Mouse (Mus musculus) lung, postnatal 14 days (tissue): ENCODE data around the gene Lrch4.

Experiments used
- DNase-seq: peaks from one replicate; pipeline ENCODE4 v3.0.0; 2021

Lrch4 gene

GRCm38 (mm10) chr5:137628498-137629305 is at the start of gene Lrch4, which contains the start of the genes Fbxo24 and Gm20605:
Gene Lrch4 (plus strand): TSS chr5:137629121.
Gene Fbxo24 (minus strand): TSS chr5:137629002.
Gene Gm20605 (plus strand): TSS chr5:137629175.
- peak; percentile 97 for DNase-seq

GRCm38 (mm10) chr5:137580246-137580645 is 48.7 kb upstream of the Lrch4 start:
- DNase-seq, result no peak

- no peak for DNase-seq
Observed at GRCm38 (mm10) chr5:137582702-137583101, 46.2 kb upstream of the Lrch4 start.

DNA sequence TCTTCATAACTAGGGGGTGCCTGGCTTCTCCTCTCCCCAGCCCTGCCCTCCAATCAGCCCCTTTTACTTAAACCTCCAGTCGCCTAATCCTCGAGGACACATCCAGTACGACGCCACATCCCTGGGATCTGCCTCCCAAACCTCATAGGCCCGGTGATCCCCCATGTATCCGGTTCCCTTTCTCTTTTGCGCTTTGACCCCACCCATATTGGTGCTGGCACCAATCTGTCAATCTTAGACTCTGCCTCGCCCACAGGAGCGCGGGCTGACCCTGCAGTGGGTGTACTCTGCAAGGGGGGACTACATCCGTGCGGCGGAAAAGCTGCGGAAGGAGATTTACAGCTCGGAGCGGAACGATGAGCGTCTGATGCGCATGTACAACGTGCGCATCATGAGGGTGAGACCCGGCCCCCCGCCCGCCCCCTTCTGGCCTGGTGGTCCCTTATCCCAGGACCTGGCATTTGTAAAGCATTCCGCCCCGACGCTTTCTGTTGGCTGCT is 45.2 kb upstream of the Lrch4 start:
- peak; percentile 21 for DNase-seq

GRCm38 (mm10) chr5:137584976-137585375 is 43.9 kb upstream of the Lrch4 start:
- peak; percentile 87 for DNase-seq

- DNase-seq, result no peak
Observed at GRCm38 (mm10) chr5:137590507-137590906, 38.4 kb upstream of the Lrch4 start.

DNA sequence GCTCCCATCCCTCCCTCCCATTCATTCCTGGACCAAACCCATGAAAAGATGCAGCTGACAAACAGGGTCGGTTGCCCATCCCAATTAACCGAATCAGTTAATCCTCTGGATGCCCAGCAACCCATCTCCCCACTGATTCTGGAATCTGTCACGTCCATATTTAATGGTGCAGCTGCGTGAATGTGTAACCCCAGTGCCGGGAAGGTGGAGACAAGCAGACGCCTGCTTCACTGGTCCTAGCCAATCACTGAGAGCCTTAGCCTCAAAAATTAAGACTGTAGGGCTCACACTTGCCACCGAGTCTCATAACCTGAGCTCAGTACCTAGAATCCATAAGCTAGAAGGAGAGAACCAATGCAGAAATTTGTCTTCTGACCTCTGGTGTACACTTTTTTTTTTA is 33.0 kb upstream of the Lrch4 start:
- no peak for DNase-seq

DNA sequence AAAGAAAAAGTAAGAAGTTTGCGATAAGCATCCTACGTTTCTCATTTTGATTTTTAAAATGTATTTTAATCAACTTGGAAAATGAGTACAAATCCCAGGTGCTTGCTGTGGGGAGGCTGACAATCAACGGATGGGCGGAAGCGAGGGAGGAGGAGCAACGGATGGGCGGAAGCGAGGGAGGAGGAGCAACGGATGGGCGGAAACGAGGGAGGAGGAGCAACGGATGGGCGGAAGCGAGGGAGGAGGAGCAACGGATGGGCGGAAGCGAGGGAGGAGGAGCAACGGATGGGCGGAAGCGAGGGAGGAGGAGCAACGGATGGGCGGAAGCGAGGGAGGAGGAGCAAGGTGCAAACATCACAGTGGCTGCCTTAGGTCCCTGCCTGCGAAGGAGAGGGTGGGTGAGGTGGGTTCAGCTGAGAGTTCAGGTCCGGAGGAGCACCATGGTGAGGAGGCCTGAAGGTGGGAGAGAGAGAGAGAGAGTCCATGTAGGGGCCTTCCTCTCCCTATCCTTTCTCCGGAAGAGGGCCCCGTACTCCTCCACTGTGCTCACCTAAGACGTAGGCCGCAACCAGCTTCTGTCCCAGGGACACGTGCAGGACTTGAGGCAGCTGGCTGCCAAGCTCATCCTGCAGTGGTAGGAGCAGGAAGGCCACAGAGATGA is 32.2 kb upstream of the Lrch4 start:
- no peak for DNase-seq

DNA sequence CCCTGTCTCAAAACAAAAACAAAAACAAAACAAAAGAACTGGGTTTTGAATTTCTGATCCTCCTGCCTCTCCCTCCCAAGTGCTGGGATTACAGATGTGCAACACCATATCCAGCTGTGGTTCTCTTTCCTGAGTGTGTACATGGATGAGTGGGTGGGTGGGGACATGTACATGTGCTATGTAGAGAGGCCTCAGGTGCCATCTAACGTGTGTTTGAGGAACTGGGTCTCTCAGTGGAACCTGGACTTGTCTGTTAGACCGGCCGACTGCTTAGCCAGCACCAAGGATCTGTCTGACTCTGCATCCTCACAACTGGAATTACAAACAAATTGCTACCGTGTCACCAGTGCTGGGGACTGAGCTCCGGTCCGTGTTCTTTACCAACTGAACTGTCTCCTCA is 31.3 kb upstream of the Lrch4 start:
- no peak for DNase-seq

DNA sequence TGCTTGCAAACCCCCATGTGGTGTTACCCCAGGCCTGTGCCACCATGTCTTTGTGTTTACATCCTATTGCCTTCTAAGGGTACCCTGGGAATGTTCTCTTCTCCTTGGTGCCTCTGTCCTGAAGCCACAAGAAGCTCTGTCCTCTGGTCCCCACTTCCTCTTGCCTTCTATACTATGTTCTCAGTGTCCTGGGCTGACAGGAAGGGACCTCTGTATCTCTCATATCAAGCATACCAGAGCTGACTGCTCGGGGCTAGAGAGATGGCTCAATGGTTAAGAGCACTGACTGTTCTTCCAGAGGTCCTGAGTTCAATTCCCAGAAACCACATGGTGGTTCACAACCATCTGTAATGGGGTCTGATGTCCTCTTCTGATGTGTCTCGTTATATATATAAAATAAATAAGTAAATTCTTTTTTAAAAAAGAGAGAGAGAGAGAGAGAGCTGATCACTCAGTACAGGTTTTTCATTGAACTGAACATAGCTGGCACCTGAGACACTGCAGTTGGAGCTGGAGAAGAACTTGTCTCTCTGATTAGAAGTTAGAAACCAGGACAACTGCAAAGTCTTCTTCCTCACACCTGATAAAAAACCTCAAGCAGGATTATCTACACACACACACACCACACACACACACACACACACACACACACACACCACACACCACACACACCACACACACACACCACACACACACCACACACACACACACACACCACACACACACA is 30.7 kb upstream of the Lrch4 start:
- DNase-seq, result no peak

DNA sequence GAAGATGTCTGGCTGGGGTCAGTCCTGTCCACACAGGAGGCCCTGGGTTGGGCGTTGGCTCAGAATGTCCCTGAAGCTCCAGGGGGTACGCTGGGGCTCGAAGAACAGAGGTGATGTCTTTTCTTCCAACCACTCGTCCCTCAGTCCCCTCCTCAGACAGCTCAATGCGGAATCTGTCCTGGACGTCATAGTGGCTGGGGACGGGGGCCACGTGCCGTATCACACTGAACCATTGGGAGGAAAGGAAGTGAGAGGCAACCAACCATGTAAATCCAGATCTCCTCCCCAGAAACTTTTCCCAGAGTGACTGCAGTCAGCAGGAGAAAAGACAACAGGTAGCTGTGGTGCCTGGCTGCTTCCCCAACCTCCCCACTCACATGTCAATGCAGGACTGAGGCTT is 29.3 kb upstream of the Lrch4 start:
- no peak for DNase-seq

- no peak for DNase-seq
Observed at GRCm38 (mm10) chr5:137600281-137600618, 28.7 kb upstream of the Lrch4 start.

- DNase-seq, result peak; percentile 98
Observed at GRCm38 (mm10) chr5:137600619-137601364, 28.1 kb upstream of the Lrch4 start, which contains the start of gene Mospd3. Gene Mospd3 (minus strand): TSS chr5:137601058.

DNA sequence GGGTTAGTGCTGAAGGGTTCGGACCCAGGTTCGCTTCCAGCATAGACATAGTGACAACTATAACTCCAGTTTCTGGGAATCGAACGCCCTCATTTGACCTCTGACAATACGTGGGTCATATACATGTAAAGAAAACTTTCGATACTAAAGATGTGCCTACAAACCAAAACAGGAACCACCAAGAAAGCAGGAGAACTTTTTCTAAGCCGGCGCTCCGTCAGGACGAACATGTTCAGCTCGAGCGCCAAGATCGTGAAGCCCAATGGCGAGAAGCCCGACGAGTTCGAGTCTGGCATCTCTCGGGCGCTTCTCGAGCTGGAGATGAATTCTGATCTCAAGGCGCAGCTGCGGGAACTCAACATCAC is 27.6 kb upstream of the Lrch4 start:
- DNase-seq, result peak; percentile 40

DNA sequence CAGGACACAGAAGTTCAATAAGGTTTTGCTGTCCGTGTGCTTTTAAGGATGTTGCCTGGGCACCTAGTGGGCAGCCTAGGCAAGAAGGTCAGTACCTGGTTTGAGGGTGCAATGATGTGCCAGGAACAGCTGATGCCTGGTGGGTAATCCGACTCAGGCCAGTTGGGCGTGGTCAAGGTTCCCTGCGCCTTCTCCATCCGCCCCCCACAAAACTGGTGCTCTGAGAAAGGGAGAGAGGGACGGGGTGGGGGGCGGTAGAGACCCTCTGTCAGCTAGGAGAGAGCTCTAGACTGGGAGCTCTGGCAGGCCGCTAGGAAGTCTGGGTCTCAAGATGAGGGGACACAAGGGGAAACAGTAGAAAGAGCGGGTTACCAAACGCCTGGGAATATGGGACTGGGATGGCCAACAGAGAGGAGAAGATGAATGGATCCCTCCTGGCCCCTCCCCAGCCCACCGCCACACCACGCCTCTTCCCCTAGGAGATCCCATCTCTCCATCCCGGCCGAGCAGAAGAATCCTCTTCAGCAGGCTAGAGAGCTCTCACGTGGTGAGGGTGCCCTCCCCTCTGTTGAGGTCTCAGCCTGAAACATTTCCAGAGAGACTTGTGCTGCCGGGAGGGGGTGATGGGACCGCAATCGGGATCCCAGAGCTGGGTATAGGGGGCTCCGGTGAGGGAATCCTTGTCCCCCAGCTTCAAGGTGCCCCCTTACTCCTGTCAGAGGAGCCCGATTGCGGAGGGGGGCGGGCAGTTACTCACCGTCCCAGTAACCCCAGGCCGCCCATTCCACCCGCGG is 20.9 kb upstream of the Lrch4 start:
- DNase-seq, result peak; percentile 19

DNA sequence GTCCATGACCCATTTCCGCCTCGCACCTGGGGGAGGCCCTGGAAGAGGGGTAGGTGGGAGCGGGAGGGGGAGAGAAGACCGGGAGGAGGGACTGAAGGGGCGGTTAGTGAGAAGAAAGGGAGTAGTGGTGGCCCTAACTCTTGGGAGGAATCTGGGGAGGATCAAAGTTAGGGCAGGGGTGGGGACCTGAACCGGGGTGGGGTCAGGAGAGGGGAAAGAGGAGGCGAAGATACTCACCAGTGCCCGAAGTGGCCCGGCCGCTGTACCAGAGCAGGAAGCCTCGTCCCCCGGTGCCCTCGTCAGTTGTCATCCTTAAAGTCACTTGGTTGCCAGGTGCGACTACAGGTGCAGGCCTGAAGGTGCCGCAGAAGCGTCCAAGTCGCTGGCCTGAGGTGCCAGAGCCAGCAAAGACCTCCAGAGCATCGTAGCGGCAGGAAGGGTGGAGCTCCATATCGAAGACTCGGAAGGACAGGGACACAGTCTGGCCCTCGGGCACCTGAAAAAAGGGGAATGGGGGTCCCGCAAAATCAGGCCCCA is 20.2 kb upstream of the Lrch4 start:
- no peak for DNase-seq

- no peak for DNase-seq
Observed at GRCm38 (mm10) chr5:137609292-137609691, 19.6 kb upstream of the Lrch4 start.

- DNase-seq, result no peak
Observed at GRCm38 (mm10) chr5:137610056-137610455, 18.9 kb upstream of the Lrch4 start.

GRCm38 (mm10) chr5:137610548-137611244 is 18.2 kb upstream of the Lrch4 start:
- peak; percentile 80 for DNase-seq

GRCm38 (mm10) chr5:137611245-137611602 is 17.7 kb upstream of the Lrch4 start:
- peak; percentile 61 for DNase-seq

- DNase-seq, result no peak
Observed at GRCm38 (mm10) chr5:137613076-137613475, 15.8 kb upstream of the Lrch4 start.
